Mouse (Mus musculus): ENCODE results near the gene Gng11. TPM values are rescaled to one million over a fixed set of nuclear protein-coding genes. Genes with fewer than 3 reads are reported as not detected.

Gng11 gene
- 76.1 and 79.7 TPM in 2 replicates for polyA plus RNA-seq (2016; fragmentation: Nextera tagmentation; extraction: Ambion mirVana)

- Histone ChIP-seq H3K9ac (peak within 1 kb of the TSS; percentile 83), H3K27me3 (replicated peaks) (no peaks in the 10 kb centered on the region), H3K9me3 (replicated peaks) (no peaks in the 10 kb centered on the region), H3K36me3 (no peaks in the 10 kb centered on the region), H3K4me3 (peak within 1 kb of the TSS; percentile 66), H3K4me2 (peak within 1 kb of the TSS; percentile 69), H3K27ac (ENCODE audit: poor library complexity, severe bottlenecking) (peak within 1 kb of the TSS; percentile 92), H3K4me1 (replicated peaks) (peaks cover 19% of the 10 kb centered on the region)
- 0% methylated on average over 19 of the region's 19 CpGs for WGBS
- ATAC-seq (ENCODE audit: insufficient number of reproducible peaks, low FRiP score): peak; percentile 84
These were observed at the start of gene Gng11 for GRCm38 (mm10) chr6:4003890-4004306. Gene Gng11 (plus strand): TSS chr6:4003904.

DNA sequence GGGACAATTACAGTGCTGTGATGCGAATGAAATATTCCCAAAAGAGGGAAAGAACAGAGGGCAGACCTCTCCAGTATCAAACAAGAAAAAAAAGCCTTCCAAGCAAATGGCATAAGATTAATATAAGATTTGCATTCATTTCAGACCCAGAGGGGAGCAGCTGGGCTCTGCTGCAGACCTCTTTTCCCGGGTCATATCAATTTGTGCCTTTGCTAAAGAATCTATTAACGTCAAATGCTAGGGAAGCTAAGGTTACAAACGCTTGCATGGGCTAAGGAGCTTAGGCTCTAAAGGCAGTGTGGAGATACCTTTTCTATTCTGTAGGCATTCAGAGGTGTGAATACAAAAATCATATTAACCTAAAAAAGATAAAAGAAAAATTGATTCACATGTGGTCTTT lies 48.7 kb upstream of the Gng11 start:
- no peak overlapping the region for H3K9ac ChIP-seq
- H3K4me1 ChIP-seq (replicated peaks): no peaks in the 10 kb centered on the region
- no peak overlapping the region for H3K4me2 ChIP-seq
- no peaks in the 10 kb centered on the region for H3K9me3 ChIP-seq (replicated peaks)
- ATAC-seq (ENCODE audit: insufficient number of reproducible peaks, low FRiP score): no peak
- no peaks in the 10 kb centered on the region for H3K27me3 ChIP-seq (replicated peaks)
- no peak overlapping the region for H3K4me3 ChIP-seq
- no peaks in the 10 kb centered on the region for H3K36me3 ChIP-seq
- 55% methylated on average over 4 of the region's 4 CpGs for WGBS
- H3K27ac ChIP-seq (ENCODE audit: poor library complexity, severe bottlenecking): no peak overlapping the region

DNA sequence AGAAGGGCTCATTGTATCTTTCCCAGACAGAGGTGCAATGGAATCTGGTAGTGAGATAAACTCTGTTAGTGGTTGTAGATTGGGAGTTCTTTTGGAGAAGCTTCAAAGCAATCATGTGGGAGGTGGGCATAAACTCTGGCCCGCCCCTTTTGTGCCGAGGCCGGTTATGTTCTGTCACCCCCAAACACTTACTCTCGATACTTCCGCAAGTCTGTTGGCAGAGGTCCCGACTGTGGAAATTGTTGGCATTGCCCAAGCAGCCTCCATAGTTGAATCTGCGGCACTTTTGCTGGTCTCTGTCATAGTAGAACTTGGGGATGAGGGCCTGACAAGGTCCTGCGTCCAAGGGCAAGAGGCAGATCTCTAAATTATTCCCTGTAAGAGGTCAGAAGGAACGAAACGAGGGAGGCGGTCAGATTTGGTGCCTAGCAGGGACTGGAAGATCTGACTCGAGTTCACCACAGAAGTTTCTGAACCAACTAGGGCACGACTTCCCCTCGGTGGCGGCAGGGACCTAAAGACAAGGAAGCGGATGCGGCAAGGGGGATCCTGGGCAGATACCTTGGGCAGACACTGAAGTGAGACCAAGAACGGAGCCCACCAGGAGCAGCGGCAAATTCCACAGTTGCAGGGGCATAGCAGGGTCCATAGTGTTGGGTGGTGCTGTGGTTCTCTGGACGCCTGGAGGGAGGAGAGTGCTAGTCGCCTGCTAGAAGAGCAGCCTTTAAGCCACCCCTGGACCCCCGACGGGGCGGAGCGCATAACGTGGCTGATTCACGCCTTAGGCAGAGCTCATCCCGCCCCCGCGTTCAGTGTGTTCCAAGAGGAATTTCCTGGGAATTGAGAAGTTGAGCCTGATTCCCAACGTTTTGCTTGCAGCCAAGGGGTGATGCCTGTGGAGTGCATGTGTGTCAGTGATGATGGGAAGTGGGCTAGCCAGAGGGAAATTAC lies 35.8 kb upstream of the Gng11 start:
- Histone ChIP-seq H3K9ac (peak overlapping the region; percentile 5; the same call in 1 of the 2 replicates), H3K36me3 (no peaks in the 10 kb centered on the region), H3K27ac (ENCODE audit: poor library complexity, severe bottlenecking) (no peak overlapping the region; the same call in 1 of the 2 replicates), H3K4me3 (peak overlapping the region; percentile 45), H3K9me3 (replicated peaks) (no peaks in the 10 kb centered on the region), H3K4me1 (replicated peaks) (peaks cover 5% of the 10 kb centered on the region; the same call in 1 of the 2 replicates), H3K4me2 (peak overlapping the region; percentile 73), H3K27me3 (replicated peaks) (no peaks in the 10 kb centered on the region)
- no peak for ATAC-seq (ENCODE audit: insufficient number of reproducible peaks, low FRiP score)
- WGBS: 11% methylated on average over 31 of the region's 31 CpGs

- no peaks in the 10 kb centered on the region for H3K4me1 ChIP-seq (replicated peaks)
- WGBS: 65% methylated on average over 1 of the region's 1 CpGs
- no peak overlapping the region for H3K9ac ChIP-seq
- H3K4me3 ChIP-seq: no peak overlapping the region
- no peak for ATAC-seq (ENCODE audit: insufficient number of reproducible peaks, low FRiP score)
- H3K4me2 ChIP-seq: no peak overlapping the region
- no peaks in the 10 kb centered on the region for H3K9me3 ChIP-seq (replicated peaks)
- H3K27me3 ChIP-seq (replicated peaks): no peaks in the 10 kb centered on the region
- H3K36me3 ChIP-seq: no peaks in the 10 kb centered on the region
- no peak overlapping the region for H3K27ac ChIP-seq (ENCODE audit: poor library complexity, severe bottlenecking)
These were observed 30.0 kb upstream of the Gng11 start for GRCm38 (mm10) chr6:3973679-3974078.

GRCm38 (mm10) chr6:3982661-3983284 lies 20.9 kb upstream of the Gng11 start:
- ATAC-seq (ENCODE audit: insufficient number of reproducible peaks, low FRiP score): no peak
- Histone ChIP-seq H3K9ac (no peak overlapping the region), H3K36me3 (no peaks in the 10 kb centered on the region), H3K4me1 (replicated peaks) (no peaks in the 10 kb centered on the region), H3K27me3 (replicated peaks) (no peaks in the 10 kb centered on the region), H3K4me2 (no peak overlapping the region), H3K9me3 (replicated peaks) (no peaks in the 10 kb centered on the region), H3K27ac (ENCODE audit: poor library complexity, severe bottlenecking) (no peak overlapping the region), H3K4me3 (no peak overlapping the region)
- 82% methylated on average over 5 of the region's 5 CpGs for WGBS

DNA sequence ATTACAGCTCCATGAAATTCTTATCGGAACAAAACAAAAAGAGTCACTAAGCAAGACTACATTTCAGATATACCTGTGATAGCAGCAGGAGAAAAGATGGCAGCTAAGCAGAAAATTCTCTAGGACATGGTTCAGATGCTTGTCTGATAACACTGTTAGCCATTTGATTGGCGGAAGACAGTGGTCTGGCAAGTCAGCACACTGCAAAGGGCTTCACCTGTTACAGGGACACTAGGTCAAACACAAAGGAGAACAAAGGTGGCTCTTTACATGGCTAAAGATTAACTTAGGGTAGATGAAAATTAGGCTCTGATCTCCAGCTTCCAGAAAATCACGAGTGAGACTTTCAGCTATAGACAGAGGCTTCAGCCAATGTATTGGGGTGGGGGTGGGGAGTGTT lies 15.0 kb upstream of the Gng11 start, which contains the start of gene Tfpi2:
Gene Tfpi2, minus strand, starts transcription at position 170 of the 400 bp plus-strand sequence.
- no peak within 1 kb of the TSS for H3K4me3 ChIP-seq
- 69% methylated on average over 3 of the region's 3 CpGs for WGBS
- H3K27me3 ChIP-seq (replicated peaks): no peaks in the 10 kb centered on the region
- ATAC-seq (ENCODE audit: insufficient number of reproducible peaks, low FRiP score): no peak
- H3K4me1 ChIP-seq (replicated peaks): no peaks in the 10 kb centered on the region
- H3K36me3 ChIP-seq: no peaks in the 10 kb centered on the region
- H3K9me3 ChIP-seq (replicated peaks): no peaks in the 10 kb centered on the region
- no peak within 1 kb of the TSS for H3K9ac ChIP-seq
- no peak within 1 kb of the TSS for H3K4me2 ChIP-seq
- no peak within 1 kb of the TSS for H3K27ac ChIP-seq (ENCODE audit: poor library complexity, severe bottlenecking)

DNA sequence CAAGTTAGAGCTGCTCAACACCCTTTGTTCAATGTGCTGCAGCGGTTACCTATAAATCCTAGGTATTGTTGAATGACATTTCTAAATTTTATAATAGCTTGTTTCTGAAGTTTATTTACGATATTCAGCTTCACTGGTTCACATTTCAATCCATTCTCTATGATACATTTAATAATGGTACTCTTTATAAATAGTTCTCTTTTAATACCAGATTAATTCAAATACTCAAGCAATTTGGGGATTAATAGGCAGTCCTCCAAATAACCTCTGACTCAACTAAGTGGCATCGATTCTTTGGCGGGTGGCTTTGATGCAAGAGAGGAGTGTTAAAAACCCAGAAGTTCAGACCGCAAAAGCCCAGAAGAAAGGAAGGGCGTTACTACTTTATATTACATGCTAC lies 10.2 kb upstream of the Gng11 start, which contains the start of gene Gngt1:
Gene Gngt1, plus strand, starts transcription at position 301 of the 400 bp plus-strand sequence.
- Histone ChIP-seq H3K4me2 (no peak within 1 kb of the TSS), H3K4me3 (no peak within 1 kb of the TSS), H3K27me3 (replicated peaks) (no peaks in the 10 kb centered on the region), H3K27ac (ENCODE audit: poor library complexity, severe bottlenecking) (no peak within 1 kb of the TSS), H3K9ac (no peak within 1 kb of the TSS), H3K4me1 (replicated peaks) (no peaks in the 10 kb centered on the region), H3K36me3 (no peaks in the 10 kb centered on the region), H3K9me3 (replicated peaks) (no peaks in the 10 kb centered on the region)
- WGBS: 84% methylated on average over 6 of the region's 6 CpGs
- no peak for ATAC-seq (ENCODE audit: insufficient number of reproducible peaks, low FRiP score)

- no peak for ATAC-seq (ENCODE audit: insufficient number of reproducible peaks, low FRiP score)
- no peak overlapping the region for H3K4me3 ChIP-seq
These were observed 5.6 kb upstream of the Gng11 start for GRCm38 (mm10) chr6:3998089-3998488.

GRCm38 (mm10) chr6:3999296-3999695 lies 4.4 kb upstream of the Gng11 start:
- Histone ChIP-seq H3K9me3 (replicated peaks) (no peaks in the 10 kb centered on the region), H3K4me3 (no peak overlapping the region), H3K4me1 (replicated peaks) (peaks cover 6% of the 10 kb centered on the region; the same call in 1 of the 2 replicates), H3K27me3 (replicated peaks) (no peaks in the 10 kb centered on the region), H3K4me2 (no peak overlapping the region), H3K36me3 (no peaks in the 10 kb centered on the region), H3K27ac (ENCODE audit: poor library complexity, severe bottlenecking) (no peak overlapping the region), H3K9ac (no peak overlapping the region)
- 63% methylated on average over 6 of the region's 6 CpGs for whole genome bisulfite sequencing
- ATAC-seq (ENCODE audit: insufficient number of reproducible peaks, low FRiP score): no peak

More at GRCm38 (mm10) chr6:3998089-3998488, 5.6 kb upstream of the Gng11 start:
- Histone ChIP-seq H3K27ac (ENCODE audit: poor library complexity, severe bottlenecking) (no peak overlapping the region), H3K4me2 (no peak overlapping the region), H3K4me1 (replicated peaks) (peaks cover 4% of the 10 kb centered on the region; the same call in 1 of the 2 replicates), H3K9ac (no peak overlapping the region), H3K27me3 (replicated peaks) (no peaks in the 10 kb centered on the region), H3K9me3 (replicated peaks) (no peaks in the 10 kb centered on the region), H3K36me3 (no peaks in the 10 kb centered on the region)
- 66% methylated on average over 4 of the region's 4 CpGs for WGBS

DNA sequence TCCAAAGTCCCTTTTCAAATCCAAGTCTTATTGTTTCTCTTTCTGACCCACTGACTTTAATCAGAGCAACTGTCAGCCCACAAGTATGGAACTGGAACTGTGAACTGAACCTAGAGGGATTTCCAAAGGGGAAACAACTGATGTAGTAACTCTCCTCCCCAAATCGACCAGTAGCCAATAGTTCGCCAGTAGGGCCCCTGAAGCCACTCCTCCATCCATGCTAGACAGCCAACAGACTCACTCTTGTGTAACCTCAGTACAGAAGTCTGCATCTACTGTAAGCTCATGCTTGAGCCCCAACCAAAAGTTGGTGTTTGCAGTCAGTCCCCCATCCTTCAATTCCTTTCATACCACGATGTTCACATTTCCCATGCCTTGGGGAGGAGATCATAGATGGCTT lies 3.0 kb upstream of the Gng11 start:
- H3K27ac ChIP-seq (ENCODE audit: poor library complexity, severe bottlenecking): no peak overlapping the region
- no peak overlapping the region for H3K9ac ChIP-seq
- H3K4me2 ChIP-seq: no peak overlapping the region
- ATAC-seq (ENCODE audit: insufficient number of reproducible peaks, low FRiP score): no peak
- H3K4me3 ChIP-seq: no peak overlapping the region
- whole genome bisulfite sequencing: 72% methylated on average over 3 of the region's 3 CpGs
- no peaks in the 10 kb centered on the region for H3K27me3 ChIP-seq (replicated peaks)
- no peaks in the 10 kb centered on the region for H3K9me3 ChIP-seq (replicated peaks)
- H3K4me1 ChIP-seq (replicated peaks): peaks cover 10% of the 10 kb centered on the region; the same call in 1 of the 2 replicates
- H3K36me3 ChIP-seq: no peaks in the 10 kb centered on the region

DNA sequence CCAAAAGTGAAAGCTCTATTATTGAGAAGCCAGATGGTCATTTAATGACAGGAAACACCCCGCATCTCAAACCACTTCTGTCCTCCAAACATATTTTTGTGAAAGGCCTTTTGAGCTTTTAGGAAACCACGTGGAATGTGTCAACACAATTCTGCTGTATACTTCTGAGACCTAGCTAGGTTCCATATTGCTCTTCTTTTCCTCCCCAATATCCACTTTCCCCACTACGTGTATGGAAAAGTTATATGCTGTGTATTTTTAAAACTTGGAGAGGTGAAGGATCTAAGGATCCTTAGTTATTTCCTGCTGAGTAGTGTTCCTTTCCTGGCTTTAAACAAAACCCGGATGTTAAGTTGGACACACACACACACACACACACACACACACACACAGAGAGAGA lies 259 bp upstream of the Gng11 start:
- peak overlapping the region; percentile 69 for H3K4me2 ChIP-seq
- H3K9ac ChIP-seq: peak overlapping the region; percentile 83; the same call in 1 of the 2 replicates
- 36% methylated on average over 4 of the region's 4 CpGs for WGBS
- peak overlapping the region; percentile 92 for H3K27ac ChIP-seq (ENCODE audit: poor library complexity, severe bottlenecking)
- ATAC-seq (ENCODE audit: insufficient number of reproducible peaks, low FRiP score): peak; percentile 65
- peak overlapping the region; percentile 66 for H3K4me3 ChIP-seq
- no peaks in the 10 kb centered on the region for H3K27me3 ChIP-seq (replicated peaks)
- H3K9me3 ChIP-seq (replicated peaks): no peaks in the 10 kb centered on the region
- no peaks in the 10 kb centered on the region for H3K36me3 ChIP-seq
- H3K4me1 ChIP-seq (replicated peaks): peaks cover 15% of the 10 kb centered on the region

All from heart, embryonic 12.5 days (tissue).